Mouse (Mus musculus): ENCODE data around the gene Pigx. TPM values are rescaled to one million over a fixed set of nuclear protein-coding genes. Genes with fewer than 3 reads are reported as not detected.

The Pigx gene
- 42.5 and 48.9 TPM in 2 replicates for polyA plus RNA-seq (2021; fragmentation: Nextera tagmentation)
- long read RNA-seq, experiment 1, transcript Pigx-201 (6 exons, 993 nt) = major isoform, 19 of 40 reads
- long read RNA-seq, experiment 1, transcript Pigx-211 (6 exons, 982 nt) = minor isoform, 9 of 40 reads
- long read RNA-seq, experiment 1, partial matches to known transcripts = 0 of 40 reads
- long read RNA-seq, experiment 1, other reads (novel, unspliced or antisense) = 10 of 40 reads
- long read RNA-seq, experiment 2, transcript Pigx-201 (6 exons, 993 nt) = major isoform, 22 of 41 reads
- long read RNA-seq, experiment 2, transcript Pigx-211 (6 exons, 982 nt) = minor isoform, 8 of 41 reads
- long read RNA-seq, experiment 2, partial matches to known transcripts = 1 of 41 reads
- long read RNA-seq, experiment 2, other reads (novel, unspliced or antisense) = 8 of 41 reads

GRCm38 (mm10) chr16:32099638-32100150 lies at the start of gene Pigx, which contains the start of gene Cep19:
Gene Pigx, minus strand, starts transcription at chr16:32099740.
Gene Cep19, plus strand, starts transcription at chr16:32099800.

GRCm38 (mm10) chr16:32078991-32079511 lies 20.5 kb downstream of the Pigx start, which contains the start of gene Pak2:
Gene Pak2, minus strand, starts transcription at chr16:32079342.

Other genes starting within 250 kb of the Pigx start
- 0.15 and 0.30 TPM in 2 replicates for gene Meltf, start 220.9 kb downstream of the Pigx start, polyA plus RNA-seq (2021; fragmentation: Nextera tagmentation)
- 27.1 and 27.2 TPM in 2 replicates for gene Pigz, start 165.9 kb downstream of the Pigx start, polyA plus RNA-seq (2021; fragmentation: Nextera tagmentation)
- 164 TPM in 2 replicates for gene 0610012G03Rik, start 151.2 kb downstream of the Pigx start, polyA plus RNA-seq (2021; fragmentation: Nextera tagmentation)
- gene Ncbp2, start 151.2 kb downstream of the Pigx start, polyA plus RNA-seq (2021; fragmentation: Nextera tagmentation) = 51.3 and 58.7 TPM in 2 replicates
- gene Senp5, start 96.5 kb downstream of the Pigx start, polyA plus RNA-seq (2021; fragmentation: Nextera tagmentation) = 5.4 and 6.1 TPM in 2 replicates
- gene Pak2, start 20.4 kb downstream of the Pigx start, polyA plus RNA-seq (2021; fragmentation: Nextera tagmentation) = 11.8 and 12.5 TPM in 2 replicates
- 99.2 and 105 TPM in 2 replicates for gene Cep19, start 60 bp upstream of the Pigx start, polyA plus RNA-seq (2021; fragmentation: Nextera tagmentation)
- gene Nrros, start 65.9 kb upstream of the Pigx start, polyA plus RNA-seq (2021; fragmentation: Nextera tagmentation) = 6.4 and 6.8 TPM in 2 replicates
- not detected in 2 replicates for gene Bex6, start 80.1 kb upstream of the Pigx start, polyA plus RNA-seq (2021; fragmentation: Nextera tagmentation)
- 4.6 and 5.3 TPM in 2 replicates for gene Fbxo45, start 147.4 kb upstream of the Pigx start, polyA plus RNA-seq (2021; fragmentation: Nextera tagmentation)
- gene Wdr53, start 147.5 kb upstream of the Pigx start, polyA plus RNA-seq (2021; fragmentation: Nextera tagmentation) = 12.7 and 14.4 TPM in 2 replicates
- not detected in 2 replicates for gene Smco1, start 171.7 kb upstream of the Pigx start, polyA plus RNA-seq (2021; fragmentation: Nextera tagmentation)
- gene Rnf168, start 177.7 kb upstream of the Pigx start, polyA plus RNA-seq (2021; fragmentation: Nextera tagmentation) = 23.3 and 26.0 TPM in 2 replicates
- gene Ubxn7, start 232.5 kb upstream of the Pigx start, polyA plus RNA-seq (2021; fragmentation: Nextera tagmentation) = 4.6 and 6.7 TPM in 2 replicates

Data from layer of hippocampus, adult 6 months (tissue).